Mouse (Mus musculus): Measurements from ENCODE around the gene Ehbp1l1. TPM values are rescaled to one million over a fixed set of nuclear protein-coding genes. Genes with fewer than 3 reads are reported as not detected.

Gene Ehbp1l1
- total RNA-seq, 2 experiments from 2014 or later = 13.7 to 14.2 TPM

DNA sequence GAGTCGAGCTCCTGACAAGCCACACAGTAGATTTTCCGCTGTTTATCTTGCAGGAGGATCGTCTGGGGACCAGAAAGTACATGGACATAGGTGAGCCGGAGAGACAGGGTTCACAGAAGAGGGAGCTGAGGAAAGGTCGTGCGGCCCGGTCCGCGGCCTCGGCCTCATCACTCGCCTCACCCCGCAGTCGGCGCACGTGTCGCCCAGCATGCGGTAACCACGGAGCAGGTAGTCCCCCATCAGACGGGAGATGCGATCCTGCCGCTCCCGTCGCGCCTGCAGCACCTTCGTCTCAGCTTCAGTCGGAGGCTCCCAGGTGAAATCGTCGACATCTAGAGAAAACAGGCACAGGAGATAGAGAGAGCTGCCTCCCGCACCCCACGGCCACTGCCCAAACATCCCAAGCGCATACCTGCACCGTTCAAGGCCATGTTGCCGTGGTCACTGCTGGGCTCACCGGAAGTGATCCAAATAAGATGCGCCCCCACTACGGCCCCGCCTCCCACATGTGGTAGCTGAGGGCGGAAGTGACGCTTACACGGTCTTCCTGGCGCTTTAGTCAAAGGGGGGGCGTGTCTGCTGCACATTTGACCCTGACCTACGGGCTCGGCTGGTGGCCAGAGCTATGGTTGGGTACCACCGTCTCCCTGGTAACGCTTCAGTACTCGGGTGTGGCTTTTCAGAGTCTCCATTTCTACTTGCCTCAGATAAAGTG is 5.3 kb upstream of the Ehbp1l1 start:
- DNase-seq = peak; percentile 91

DNA sequence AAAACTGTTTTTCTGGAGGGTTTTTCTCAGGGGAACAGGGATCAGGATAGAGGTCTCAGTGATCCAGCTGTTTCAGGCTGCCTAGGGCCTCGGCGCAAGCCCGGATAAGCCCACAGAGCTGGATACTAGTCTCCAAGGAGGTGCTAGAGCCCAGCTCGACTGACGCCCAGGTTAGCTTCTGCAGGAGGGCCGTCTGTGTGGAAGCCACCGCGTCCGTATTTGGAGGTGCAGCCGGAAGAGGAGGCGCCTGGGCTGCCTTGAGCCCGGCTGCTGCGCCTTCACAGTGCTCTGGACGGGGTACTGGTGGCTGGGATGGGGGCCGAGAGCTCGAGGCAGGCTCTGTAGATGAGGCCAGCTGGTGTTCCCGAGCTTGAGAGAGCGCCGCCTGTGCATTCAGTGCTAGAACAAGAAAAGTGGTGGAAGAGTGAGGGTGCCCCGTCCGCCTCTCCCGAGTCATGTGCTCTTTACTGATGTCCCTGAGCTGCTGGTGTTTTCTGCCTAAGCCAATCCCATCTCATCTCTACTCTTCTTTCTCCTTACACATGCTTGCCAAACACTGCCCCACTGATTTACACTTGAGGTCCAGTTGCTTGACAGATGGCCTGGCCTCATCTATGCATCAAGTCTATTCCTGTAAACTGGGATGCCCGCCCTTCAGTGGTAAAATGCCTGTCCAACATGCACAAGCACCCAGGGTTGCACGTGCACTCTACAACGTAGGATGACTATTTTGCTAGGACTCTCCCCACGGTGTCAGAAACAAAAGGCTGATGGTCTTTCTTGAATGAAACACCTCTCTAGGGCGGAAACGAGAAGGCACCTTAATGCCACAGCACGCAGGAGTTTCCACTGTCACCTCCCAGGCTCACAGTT is 4.4 kb upstream of the Ehbp1l1 start:
- no peak for DNase-seq

DNA sequence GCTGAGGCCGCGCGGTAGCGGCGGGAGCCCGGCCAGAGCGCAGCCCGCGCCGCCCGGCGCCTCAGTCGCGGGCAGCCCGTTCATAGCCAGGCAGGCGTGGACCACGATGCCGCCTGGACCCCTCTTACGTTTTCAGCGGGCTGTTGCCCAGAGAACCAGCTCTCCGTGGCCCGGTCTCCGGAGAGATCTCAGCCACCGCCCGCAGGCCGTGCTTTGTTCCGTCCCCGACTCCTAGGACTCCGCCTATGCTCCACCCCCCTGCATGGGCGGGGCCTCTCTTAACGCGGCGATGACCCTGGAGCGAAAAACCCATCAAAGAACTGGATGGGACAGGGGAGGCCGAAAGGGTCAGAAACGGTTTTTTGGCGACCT is 3.3 kb upstream of the Ehbp1l1 start, which contains the start of gene Fam89b:
TSS of gene Fam89b (minus strand) at position 210 of the 372 bp plus-strand sequence.
- DNase-seq = peak; percentile 81 to 82

DNA sequence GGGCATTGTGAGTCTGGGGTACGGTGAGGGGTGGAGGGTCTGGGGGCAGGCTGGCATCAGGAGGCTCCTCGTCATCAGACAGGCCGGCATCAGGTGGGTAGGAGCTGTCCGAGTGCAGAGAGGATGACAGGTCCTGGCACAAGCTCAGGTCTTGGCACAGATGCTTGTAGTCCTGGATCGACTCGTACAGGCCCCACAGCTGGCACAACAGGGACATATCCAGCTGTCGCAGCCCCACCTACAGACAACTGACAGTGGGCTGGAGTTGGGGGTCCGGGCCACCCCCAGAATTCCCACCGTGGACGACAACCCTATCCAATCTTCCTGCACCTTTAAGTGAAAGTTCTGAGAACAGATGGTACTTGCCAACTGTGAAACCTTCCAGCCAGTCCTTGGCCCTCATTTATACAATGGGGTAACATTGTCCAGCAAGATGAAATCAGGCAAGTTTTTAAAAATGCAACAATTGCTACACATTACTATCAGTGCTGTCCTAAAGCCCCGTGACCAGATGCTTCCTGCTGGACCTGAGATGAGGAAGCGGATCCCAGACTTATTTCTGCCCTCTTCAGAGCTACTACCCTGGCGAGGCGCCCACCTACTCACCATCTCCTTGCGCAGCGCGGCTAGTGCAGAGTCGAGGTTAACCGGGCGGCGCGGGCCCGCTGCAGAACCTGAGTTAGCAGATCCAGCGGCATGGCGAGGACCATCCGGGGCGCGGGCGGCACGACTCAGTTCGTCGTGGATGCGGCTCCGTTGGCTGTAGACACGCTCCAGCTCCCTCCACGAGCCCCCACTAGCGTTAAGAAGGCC is 2.7 kb upstream of the Ehbp1l1 start:
- peak in 1 of 2 experiments; percentile 57 for DNase-seq

DNA sequence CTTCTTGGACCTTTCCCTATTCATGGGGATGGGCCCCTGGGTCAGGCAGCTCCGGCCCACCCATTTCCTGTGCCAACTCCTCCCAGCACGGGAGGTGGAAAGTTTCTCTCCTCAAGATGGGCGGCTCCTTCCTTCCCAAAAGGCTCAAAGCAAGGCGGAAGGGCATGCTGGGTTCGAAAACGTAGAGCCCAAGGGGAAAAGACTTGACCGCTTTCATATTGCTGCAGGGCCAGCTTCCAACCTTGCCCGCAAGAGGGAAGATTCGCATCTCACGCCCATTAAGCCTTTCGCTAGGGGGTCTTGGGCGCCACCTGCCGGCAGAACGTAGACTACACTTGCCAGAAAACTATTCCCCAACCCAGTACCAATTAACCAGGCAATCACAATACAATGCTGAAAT is 1.6 kb upstream of the Ehbp1l1 start:
- peak; percentile 83 for DNase-seq

DNA sequence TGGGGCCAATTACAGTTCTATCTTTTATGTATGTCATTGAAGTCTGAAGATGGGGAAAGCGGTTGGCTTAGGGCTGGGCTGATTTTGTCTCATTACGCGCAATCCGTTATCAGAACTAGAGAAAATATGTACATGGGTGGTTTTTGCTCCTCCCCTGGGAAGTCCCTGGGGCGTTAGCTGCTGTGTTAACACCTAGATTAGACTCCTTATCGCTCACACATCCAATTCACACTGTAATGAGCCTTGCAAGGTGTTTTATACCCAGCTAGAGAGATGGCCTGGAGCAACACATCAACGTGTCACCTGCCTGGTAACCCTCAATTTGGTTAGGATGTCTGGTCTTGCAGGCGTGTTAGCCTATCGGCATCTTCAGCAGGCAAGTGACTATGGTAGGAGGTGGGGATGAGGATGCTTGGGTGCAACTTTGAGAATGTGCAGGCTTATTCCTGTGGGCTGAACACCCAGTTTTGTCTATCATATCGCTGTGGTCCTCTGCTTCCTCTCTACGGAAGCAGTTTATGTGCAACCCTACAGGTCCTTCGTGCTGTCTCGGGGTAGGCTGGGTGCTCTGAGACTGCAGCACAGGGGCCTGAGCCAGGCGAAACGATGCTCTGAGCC is 953 bp upstream of the Ehbp1l1 start:
- no peak for DNase-seq

DNA sequence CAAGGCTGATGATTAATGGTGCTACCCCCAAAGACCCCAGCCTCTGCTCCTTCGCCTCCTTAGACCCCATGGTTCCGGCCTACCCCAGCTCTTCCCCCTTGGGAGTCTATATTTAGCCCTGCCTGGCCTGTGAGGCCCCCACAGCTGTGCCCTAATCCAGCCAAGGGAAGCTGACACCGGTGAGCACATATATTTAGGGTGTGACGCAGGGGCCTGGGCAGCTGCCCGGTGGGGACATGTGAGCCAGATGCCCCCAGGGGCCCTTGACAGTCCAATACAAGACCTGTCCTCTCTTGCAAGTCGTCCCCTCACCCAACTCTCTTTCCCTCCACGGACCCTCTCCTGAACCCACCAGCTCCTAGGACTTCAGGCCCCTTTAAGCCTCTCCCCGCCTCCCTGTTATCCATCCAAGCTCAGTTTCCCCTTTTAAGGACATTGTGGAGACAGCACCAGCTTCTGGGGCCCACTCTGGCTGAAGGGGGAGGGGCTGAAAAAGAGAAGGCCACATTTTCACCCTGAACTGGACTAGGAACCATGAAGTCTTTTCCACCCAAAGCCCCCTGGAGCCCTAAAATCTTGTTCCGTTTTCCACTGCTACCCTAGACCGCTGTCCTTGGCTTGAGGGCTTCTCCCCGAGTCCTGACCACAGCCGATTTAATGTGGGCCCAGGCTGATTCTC is 949 bp downstream of the Ehbp1l1 start:
- no peak for DNase-seq

DNA sequence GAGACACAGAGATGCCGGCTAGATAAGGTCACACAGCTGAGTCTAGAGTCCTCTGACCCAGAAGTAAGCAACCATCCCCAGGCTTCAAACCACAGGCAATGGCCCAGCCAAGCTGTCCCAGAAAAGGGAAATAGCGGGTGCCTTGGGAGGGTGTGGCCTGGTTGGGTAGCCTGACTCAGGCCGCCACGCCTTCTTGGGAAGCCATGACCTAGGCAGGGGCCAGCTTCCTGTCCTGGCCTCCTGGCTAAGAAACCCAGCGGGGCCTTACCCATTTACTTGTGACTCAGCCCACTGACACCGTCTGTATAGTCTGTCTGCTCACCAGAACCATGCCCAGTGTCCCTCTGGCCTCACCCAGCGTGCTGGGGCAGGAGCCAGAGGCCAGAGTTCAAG is 1.6 kb downstream of the Ehbp1l1 start:
- DNase-seq = no peak

DNA sequence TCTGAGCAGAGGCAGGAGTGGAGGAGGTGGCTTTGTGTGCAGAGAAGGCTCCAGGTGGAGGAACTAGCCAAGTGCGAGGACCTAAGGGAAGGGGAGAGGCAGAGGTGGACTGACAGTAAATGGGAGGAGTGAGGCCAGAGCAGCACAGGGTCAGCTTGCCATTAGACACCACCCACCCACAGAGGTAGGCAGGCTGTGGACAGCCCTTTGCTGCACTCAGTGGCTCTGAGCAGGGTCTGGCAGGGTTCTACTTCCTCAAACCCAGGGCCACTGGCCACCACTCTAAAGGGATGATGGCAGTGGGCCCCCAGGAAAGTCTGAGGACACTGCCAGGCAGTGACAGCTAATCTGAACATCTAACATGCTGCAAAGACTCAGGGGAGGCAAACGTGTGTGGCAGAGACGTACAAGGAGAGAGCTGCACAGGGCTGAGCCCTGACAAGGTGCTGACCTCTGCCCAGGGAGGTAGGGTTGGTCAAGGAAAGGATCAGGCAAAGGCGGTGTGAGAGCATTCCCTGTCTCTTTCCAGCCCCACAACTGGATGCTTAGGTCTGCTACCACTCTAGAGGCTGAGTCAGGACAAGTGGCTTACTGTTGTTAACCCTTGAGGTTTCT is 2.1 kb downstream of the Ehbp1l1 start:
- DNase-seq = no peak

DNA sequence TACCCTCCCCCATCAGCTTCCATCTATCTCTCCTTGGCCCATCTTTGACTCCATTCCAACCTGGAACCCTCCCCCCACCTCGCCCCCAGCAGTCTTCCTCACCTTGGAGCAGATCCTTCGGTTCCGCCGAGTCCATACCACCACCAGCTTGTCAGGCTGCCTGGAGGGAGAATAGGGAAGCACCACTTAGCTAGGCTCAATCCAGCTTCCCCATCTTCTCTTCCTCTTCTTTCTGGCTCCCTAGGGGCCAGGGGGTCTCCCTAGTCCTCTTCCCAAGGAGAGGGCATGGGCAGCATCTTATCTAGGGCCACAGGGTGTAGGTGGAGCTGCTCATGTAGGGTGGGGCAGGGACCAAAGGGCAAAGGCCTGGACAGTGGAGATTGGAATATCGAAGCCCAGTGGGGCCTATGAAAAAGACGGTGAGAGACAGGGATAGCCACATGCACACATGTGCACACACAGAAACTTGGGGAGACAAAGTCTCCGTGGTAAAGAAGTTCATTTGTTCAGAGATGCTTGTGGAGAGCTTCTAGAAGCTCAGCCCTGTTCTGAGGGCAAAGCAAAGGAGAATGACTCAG is 3.2 kb downstream of the Ehbp1l1 start:
- no peak for DNase-seq

DNA sequence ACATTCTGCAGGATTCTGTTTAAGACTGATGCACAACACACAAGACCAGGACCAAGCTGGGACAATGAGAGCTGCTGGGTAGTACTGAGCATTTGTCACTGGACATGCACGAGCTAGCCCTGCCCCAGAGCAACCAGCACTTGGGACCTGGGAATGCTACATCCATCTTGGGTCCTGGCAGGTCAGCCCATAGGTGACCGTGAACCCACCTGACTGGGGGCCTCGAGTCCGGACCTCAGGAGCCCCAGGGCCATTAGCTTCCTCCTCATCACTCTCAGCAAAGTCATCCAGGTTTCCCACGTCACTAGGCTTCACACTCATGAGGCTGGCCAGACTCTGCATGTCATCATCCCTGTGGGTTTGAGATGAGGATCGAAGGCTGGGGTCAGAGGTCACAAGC is 4.9 kb downstream of the Ehbp1l1 start:
- no peak for DNase-seq

DNA sequence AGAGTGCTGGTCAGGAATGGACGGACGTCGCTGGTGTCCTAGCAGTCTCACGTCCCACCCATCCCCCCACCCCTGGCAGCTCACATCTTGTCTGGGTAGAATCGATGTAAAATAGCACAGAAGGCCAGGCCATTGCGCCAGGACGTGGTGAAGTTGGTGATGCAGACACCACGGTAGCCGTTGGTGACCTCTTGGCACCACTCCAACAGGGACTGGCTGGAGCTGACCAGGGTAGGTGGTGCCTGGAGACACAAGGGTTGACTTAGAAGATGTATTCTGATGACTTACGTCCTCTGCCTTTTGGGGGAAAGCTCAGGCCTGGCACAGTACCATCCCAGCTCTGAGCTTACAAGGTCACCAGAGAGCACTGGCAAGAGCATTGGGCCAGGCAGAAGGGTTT is 9.2 kb downstream of the Ehbp1l1 start:
- no peak for DNase-seq

DNA sequence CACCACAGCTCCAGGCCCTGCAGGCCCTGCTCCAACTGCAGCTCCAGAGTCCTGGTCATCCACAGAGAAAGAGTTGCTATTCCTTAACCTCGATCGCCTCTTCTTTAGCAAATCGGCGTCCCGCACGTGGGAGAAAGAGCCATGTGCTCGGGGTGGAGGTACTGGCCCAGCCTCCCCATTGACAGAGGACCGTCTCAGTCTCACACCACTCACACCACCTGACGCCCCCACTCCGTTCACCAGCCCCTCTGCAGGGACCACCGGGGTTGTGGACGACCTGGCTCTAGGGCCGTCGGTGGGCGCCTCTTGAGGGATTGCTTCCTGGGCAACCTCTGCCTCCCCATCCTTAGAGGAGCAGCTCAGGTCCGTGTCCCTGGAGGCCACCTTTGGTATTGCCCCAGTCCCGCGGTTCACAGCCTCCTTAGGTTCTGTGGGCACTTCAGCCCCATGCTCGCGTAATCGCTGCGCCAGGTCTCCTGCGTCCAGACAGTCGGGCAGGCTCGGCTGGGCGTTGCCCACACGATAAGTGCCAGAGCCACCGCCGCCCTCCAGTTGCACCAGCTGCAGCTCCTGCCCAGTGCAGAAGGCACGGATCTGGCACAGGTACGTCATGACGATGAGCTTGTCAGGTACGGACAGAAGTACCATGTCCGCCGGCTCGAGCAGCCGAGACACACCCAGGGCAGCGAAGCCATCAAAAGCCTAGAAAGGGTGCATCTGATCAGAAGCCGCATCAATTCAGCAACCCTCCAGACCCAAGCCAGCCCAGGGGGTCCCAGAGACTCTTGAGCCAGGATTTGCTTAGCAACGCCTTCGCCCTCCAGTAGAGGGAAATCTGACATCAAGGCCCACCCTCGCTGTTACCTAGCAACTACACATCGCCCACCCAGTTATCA is 10.1 kb downstream of the Ehbp1l1 start:
- peak; percentile 50 to 51 for DNase-seq

DNA sequence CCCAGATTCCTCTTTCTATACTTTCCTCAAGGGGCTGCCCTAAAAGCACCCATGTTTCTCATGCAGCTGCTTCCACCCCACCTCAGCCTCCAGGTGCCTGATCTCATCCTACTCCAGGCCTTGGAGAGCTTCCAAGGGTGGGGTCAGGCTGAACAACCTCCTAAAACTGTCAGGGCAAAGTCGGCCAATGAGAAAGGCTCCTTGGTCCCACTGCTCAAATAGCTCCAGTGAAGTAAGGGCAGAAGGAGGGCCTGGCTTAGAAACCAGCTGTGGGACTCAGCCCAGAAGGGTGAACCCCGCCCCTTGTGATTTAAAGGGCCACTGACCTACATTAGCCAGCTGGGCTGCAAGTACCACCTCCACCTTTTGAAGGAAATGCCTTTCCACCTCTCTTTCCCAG is 12.4 kb downstream of the Ehbp1l1 start:
- DNase-seq = no peak

DNA sequence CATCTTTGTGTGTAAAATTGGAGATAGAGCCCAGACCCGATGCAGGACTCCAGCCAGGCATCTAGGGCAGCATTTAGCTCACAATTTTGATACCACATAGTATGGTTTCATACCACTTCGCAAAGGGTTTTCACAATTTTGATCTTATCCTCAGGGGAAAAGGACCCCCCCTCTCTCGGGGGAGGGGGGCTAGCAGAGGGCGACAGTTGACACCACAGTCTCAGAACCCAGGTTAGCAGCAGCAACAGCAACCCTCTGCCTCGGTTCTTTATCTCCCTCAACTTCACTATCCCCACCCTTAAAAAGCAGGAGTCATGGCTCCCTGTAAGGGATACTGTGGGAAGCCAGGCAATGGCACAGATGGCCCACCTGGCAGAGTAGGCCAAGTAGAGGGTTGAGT is 12.9 kb downstream of the Ehbp1l1 start:
- DNase-seq = no peak

DNA sequence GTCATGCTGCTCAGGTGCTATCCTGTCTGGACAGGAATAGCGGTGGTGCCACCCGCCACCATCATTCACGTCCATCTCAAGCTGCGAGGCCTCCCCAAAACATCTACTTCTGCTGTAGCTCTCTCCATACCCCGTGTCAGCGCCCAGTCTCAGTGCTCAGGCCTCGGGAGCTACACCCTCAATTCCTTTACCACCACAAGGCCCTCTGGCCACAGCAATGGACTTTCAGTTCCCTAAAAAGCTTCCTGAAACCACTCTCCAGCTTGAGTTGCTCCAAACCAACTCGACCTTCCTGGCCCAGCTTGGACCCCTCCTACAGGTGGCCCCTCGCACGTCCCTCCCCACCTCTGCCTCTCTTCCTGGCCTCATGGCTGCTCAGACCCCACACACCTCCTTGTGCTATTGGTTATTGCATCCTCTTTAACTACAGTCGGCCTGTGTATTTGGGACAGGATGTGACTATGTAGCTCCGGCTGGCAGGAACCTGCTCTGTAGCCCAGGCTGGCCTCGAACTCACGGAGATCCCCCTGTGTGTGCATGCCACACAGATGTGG is 14.1 kb downstream of the Ehbp1l1 start:
- no peak for DNase-seq

DNA sequence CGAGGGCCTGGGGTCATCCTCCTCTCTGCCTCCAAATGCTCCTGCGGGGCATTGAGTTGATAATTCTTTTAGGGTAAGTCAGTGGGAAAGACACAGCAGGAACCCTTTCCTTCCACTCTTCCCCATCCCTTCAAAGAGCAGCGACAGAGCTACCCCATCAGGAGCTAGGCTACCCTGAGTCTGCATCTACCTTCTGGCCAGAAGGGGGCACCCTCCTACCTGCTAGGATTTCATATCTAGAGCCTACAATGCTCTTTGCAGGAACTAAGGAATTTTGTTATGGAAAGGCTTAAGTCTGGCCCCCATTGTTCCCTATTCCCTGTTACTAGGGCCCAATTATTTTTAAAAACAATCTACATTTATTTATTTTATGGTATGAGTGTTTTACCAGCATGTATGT is 14.9 kb downstream of the Ehbp1l1 start:
- no peak for DNase-seq

DNA sequence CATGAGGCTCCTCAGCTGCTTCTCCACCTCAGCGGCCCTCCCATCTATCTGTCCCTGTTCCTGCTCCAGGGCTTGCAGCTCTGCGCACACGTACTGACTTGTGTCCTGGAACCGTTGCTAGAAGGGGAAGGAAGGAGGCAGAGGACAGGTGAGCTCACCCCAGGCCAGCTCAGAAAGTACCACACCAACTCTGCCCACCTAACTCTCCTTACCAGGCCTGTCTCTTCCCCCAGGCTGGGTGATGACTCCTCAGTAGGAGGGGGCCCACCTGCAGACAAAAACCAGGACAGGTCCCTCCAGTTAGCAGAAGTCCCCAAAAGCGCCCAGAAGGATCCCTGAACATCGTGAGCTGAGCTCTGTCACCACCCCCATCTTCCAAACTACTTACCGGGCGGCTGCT is 15.5 kb downstream of the Ehbp1l1 start:
- DNase-seq = no peak

DNA sequence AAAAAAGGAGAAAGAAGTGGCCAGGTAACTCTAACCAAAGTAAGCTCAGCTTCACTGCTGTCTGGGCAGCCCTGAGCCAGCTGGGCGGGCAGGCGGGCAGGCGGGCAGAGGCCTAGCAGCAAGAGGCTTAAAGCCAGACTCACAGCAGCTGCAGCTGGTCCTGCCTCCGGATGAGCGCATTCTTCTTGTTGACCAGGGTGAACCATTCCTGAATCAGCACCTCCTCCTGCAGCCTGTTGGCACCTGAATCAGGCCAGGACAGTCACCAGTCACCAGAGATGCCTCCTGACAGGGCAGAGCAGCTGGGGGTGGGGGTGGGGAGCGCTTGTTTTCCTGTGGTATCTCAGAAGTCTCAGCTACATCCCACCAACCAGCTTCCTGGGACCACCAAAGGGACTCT is 16.0 kb downstream of the Ehbp1l1 start:
- DNase-seq = no peak

All from layer of hippocampus, postnatal 36 days (tissue).